9 mouse cellular contexts compared by ENCODE assay signal in the genomic region with DNA sequence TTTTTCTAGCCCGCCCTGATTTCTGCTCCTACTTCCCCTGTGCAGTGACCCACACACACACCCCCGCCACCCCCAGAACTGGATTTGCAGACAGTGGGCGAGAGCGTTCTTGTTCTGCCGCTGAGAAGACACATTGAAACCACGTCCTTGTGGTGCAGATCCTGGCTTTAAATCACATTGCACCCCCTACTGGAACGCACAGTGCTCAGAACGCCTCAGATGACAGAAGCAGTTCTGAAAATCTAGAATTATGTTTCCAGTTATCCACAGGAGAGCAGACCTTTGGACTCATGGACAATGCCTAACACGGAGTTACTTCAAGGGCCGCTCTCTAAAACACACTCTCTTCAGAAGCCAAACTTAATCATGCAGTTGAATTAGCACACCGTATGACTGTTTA. TPM values are rescaled to one million over a fixed set of nuclear protein-coding genes. Genes with fewer than 3 reads are reported as not detected.
A peak's percentile ranks its signal among the peaks of the same experiment; 100 is the strongest.
DNase-seq lines count a peak whose midpoint lies in the region; ATAC-seq lines count a peak whose summit lies in the region.
"Had no signal": no experiment of that assay in that cellular context is flagged by ENCODE, and none has a peak within 500 bp of the region (broad histone marks: within the 10 kb centered on the region; RNA-seq: fewer than 3 reads in every experiment).

No protein-coding gene starts in this region.

- no peak overlapping the region for H3K27ac ChIP-seq in hindbrain, embryonic 10.5 days
- H3K27ac ChIP-seq in hindbrain, embryonic 13.5 days, result no peak overlapping the region
- no peak overlapping the region for H3K27ac ChIP-seq in embryonic facial prominence, embryonic 11.5 days (replicated peaks; ENCODE audit: low read depth, low read length)
- no peak overlapping the region for H3K27ac ChIP-seq in limb, embryonic 10.5 days

- H3K36me3 ChIP-seq in hindbrain, embryonic 10.5 days, result no peaks in the 10 kb centered on the region
- H3K36me3 ChIP-seq in hindbrain, embryonic 13.5 days, result no peaks in the 10 kb centered on the region
- H3K36me3 ChIP-seq in embryonic facial prominence, embryonic 11.5 days (replicated peaks; ENCODE audit: control insufficient read depth, insufficient read depth, low read depth, low read length), result no peaks in the 10 kb centered on the region
- no peaks in the 10 kb centered on the region for H3K36me3 ChIP-seq in limb, embryonic 10.5 days

- no peak for ATAC-seq in hindbrain, embryonic 13.5 days (ENCODE audit: low FRiP score)
- ATAC-seq in embryonic facial prominence, embryonic 11.5 days (replicated peaks; ENCODE audit: insufficient number of reproducible peaks, low FRiP score, low TSS enrichment, low read depth), result no peak

- H3K9ac ChIP-seq in hindbrain, embryonic 13.5 days, result no peak overlapping the region
- no peak overlapping the region for H3K9ac ChIP-seq in embryonic facial prominence, embryonic 11.5 days (replicated peaks; ENCODE audit: low read length)

- no peak overlapping the region for H3K4me2 ChIP-seq in hindbrain, embryonic 13.5 days
- no peak overlapping the region for H3K4me2 ChIP-seq in embryonic facial prominence, embryonic 11.5 days (ENCODE audit: low read depth, low read length)

- peak; percentile 17 for DNase-seq in hindbrain, embryonic 10.5 days (ENCODE audit: low spot score)
- DNase-seq in MN1 (ENCODE audit: low spot score), result peak; percentile 65
- DNase-seq in embryonic facial prominence, embryonic 11.5 days (ENCODE audit: low spot score), result peak; percentile 67
- peak; percentile 37 for DNase-seq in limb, embryonic 10.5 days (ENCODE audit: low spot score)
- no peak for DNase-seq in urinary bladder, postnatal 4 days (ENCODE audit: low spot score in 2 of 2)
- no peak for DNase-seq in gastrocnemius, postnatal 4 days (ENCODE audit: low spot score in 2 of 2)
- no peak for DNase-seq in testis, postnatal 10 days (ENCODE audit: low spot score)

- H3K27me3 ChIP-seq in hindbrain, embryonic 10.5 days (ENCODE audit: insufficient read depth, poor library complexity, severe bottlenecking), result no peaks in the 10 kb centered on the region
- H3K27me3 ChIP-seq in hindbrain, embryonic 13.5 days, result no peaks in the 10 kb centered on the region
- H3K27me3 ChIP-seq in embryonic facial prominence, embryonic 11.5 days (ENCODE audit: control insufficient read depth, insufficient read depth, low read length), result no peaks in the 10 kb centered on the region
- H3K27me3 ChIP-seq in limb, embryonic 10.5 days (ENCODE audit: low read depth, poor library complexity, severe bottlenecking), result peaks cover 4% of the 10 kb centered on the region; the same call in 1 of the 2 replicates

- H3K9me3 ChIP-seq in hindbrain, embryonic 10.5 days, result no peaks in the 10 kb centered on the region
- H3K9me3 ChIP-seq in hindbrain, embryonic 13.5 days, result no peaks in the 10 kb centered on the region
- H3K9me3 ChIP-seq in embryonic facial prominence, embryonic 11.5 days (replicated peaks; ENCODE audit: control insufficient read depth, low read length), result no peaks in the 10 kb centered on the region
- H3K9me3 ChIP-seq in limb, embryonic 10.5 days (replicated peaks), result no peaks in the 10 kb centered on the region

- WGBS in hindbrain, embryonic 10.5 days, result 67% methylated on average over 11 of the region's 11 CpGs
- 49% methylated on average over 11 of the region's 11 CpGs for WGBS in hindbrain, embryonic 13.5 days
- whole genome bisulfite sequencing in embryonic facial prominence, embryonic 11.5 days, result 51% methylated on average over 11 of the region's 11 CpGs
- 56% methylated on average over 11 of the region's 11 CpGs for WGBS in limb, embryonic 10.5 days

- no peaks in the 10 kb centered on the region for H3K4me1 ChIP-seq in hindbrain, embryonic 10.5 days (replicated peaks)
- H3K4me1 ChIP-seq in hindbrain, embryonic 13.5 days (replicated peaks), result 0 out of 2 replicates have a peak, but pooled peaks cover 5% of the 10 kb centered on the region
- H3K4me1 ChIP-seq in embryonic facial prominence, embryonic 11.5 days (ENCODE audit: control insufficient read depth, insufficient read depth, low read length), result no peaks in the 10 kb centered on the region
- peaks cover 14% of the 10 kb centered on the region for H3K4me1 ChIP-seq in limb, embryonic 10.5 days

- no peak overlapping the region for H3K4me3 ChIP-seq in hindbrain, embryonic 10.5 days
- no peak overlapping the region for H3K4me3 ChIP-seq in hindbrain, embryonic 13.5 days
- H3K4me3 ChIP-seq in embryonic facial prominence, embryonic 11.5 days (ENCODE audit: low read depth, low read length), result no peak overlapping the region
- H3K4me3 ChIP-seq in limb, embryonic 10.5 days, result no peak overlapping the region

RNA-seq across cellular contexts. Expression of gene Edrf1, which starts 16.6 kb away (rescaled TPM):
- 23.0 and 28.3 TPM in 2 replicates for polyA plus RNA-seq in hindbrain, embryonic 10.5 days (2016; fragmentation: Nextera tagmentation; extraction: Ambion mirVana)
- 21.6 and 23.8 TPM in 2 replicates for polyA plus RNA-seq in hindbrain, embryonic 13.5 days (2015; fragmentation: Nextera tagmentation; extraction: Ambion mirVana)
- polyA plus RNA-seq in embryonic facial prominence, embryonic 11.5 days (2014; fragmentation: Nextera tagmentation; extraction: Ambion mirVana), result 29.2 and 37.2 TPM in 2 replicates
- polyA plus RNA-seq in limb, embryonic 10.5 days (2016; fragmentation: Nextera tagmentation; extraction: Ambion mirVana), result 29.8 and 30.3 TPM in 2 replicates
- 10 to 100 TPM; 14.6 to 15.1 TPM for total RNA-seq in gastrocnemius, postnatal 4 days (2021)

RNA-seq across cellular contexts. Expression of gene Tex36, which starts 18.8 kb away (rescaled TPM):
- polyA plus RNA-seq in hindbrain, embryonic 10.5 days (2016; fragmentation: Nextera tagmentation; extraction: Ambion mirVana), result 0.16 TPM in 1 of 2 replicates, not detected in the other
- 0.23 TPM in 1 of 2 replicates, not detected in the other for polyA plus RNA-seq in hindbrain, embryonic 13.5 days (2015; fragmentation: Nextera tagmentation; extraction: Ambion mirVana)
- polyA plus RNA-seq in embryonic facial prominence, embryonic 11.5 days (2014; fragmentation: Nextera tagmentation; extraction: Ambion mirVana), result not detected in 2 replicates
- not detected in 2 replicates for polyA plus RNA-seq in limb, embryonic 10.5 days (2016; fragmentation: Nextera tagmentation; extraction: Ambion mirVana)
- total RNA-seq in gastrocnemius, postnatal 4 days (2021), result not detected
- total RNA-seq: layer of hippocampus, postnatal 25 days had no signal

RNA-seq across cellular contexts. Expression of gene Mmp21, which starts 59.1 kb away (rescaled TPM):
- 0.09 TPM in 1 of 2 replicates, not detected in the other for polyA plus RNA-seq in hindbrain, embryonic 10.5 days (2016; fragmentation: Nextera tagmentation; extraction: Ambion mirVana)
- polyA plus RNA-seq in hindbrain, embryonic 13.5 days (2015; fragmentation: Nextera tagmentation; extraction: Ambion mirVana), result not detected in 2 replicates
- polyA plus RNA-seq in embryonic facial prominence, embryonic 11.5 days (2014; fragmentation: Nextera tagmentation; extraction: Ambion mirVana), result 0.13 and 0.14 TPM in 2 replicates
- polyA plus RNA-seq in limb, embryonic 10.5 days (2016; fragmentation: Nextera tagmentation; extraction: Ambion mirVana), result 0.18 TPM in 1 of 2 replicates, not detected in the other
- not detected for total RNA-seq in gastrocnemius, postnatal 4 days (2021)

Comparison
In these comparisons a context has a peak if more than half of its experiments do, and no peak if none do; other contexts are left out.
1. DNase-seq: peak in hindbrain, embryonic 10.5 days (single experiment), MN1 (single experiment), embryonic facial prominence, embryonic 11.5 days (single experiment) and limb, embryonic 10.5 days (single experiment); none in urinary bladder, postnatal 4 days (0 of 2), gastrocnemius, postnatal 4 days (0 of 2) and testis, postnatal 10 days (single experiment).